Mouse (Mus musculus) lung, postnatal 0 days (tissue): Measurements from ENCODE around the gene Mad2l1bp. TPM values are rescaled to one million over a fixed set of nuclear protein-coding genes. Genes with fewer than 3 reads are reported as not detected.

Experiments
- ATAC-seq: fragments of 200-750 bp; cut with Nextera tagmentation; 2 replicates; pipeline ENCODE4 v1.8.0; 2017; ENCODE audit warnings: moderate library complexity
- DNase-seq: peaks from one replicate; pipeline ENCODE4 v3.0.0-alpha.2; 2016; ENCODE audit warnings: low spot score
- H3K27ac ChIP-seq: fragments of 300-500 bp; sonication (generic); 2 replicates; pipeline ENCODE4 v1.5.1; 2014; ENCODE audit warnings: antibody characterized with exemption, mild to moderate bottlenecking, low read length, mixed read lengths
- H3K27me3 ChIP-seq: fragments of 300-500 bp; sonication (generic); replicated peaks from 2 replicates; pipeline ENCODE4 v1.6.1; 2014; ENCODE audit warnings: low read length, mixed read lengths; ENCODE audit not compliant: insufficient read depth
- H3K36me3 ChIP-seq: fragments of 300-500 bp; sonication (generic); 2 replicates; pipeline ENCODE4 v1.6.1; 2014; ENCODE audit warnings: low read length, mixed read lengths; ENCODE audit not compliant: insufficient read depth
- H3K4me1 ChIP-seq: fragments of 300-500 bp; sonication (generic); 2 replicates; pipeline ENCODE4 v1.6.1; 2014; ENCODE audit warnings: antibody characterized with exemption, low read depth, low read length, mixed read lengths; ENCODE audit not compliant: insufficient read depth
- H3K4me2 ChIP-seq: fragments of 300-500 bp; sonication (generic); replicated peaks from 2 replicates; pipeline ENCODE4 v1.6.1; 2014; ENCODE audit warnings: low read depth, mild to moderate bottlenecking, low read length, moderate library complexity, mixed read lengths
- H3K4me3 ChIP-seq: fragments of 300-500 bp; sonication (generic); 2 replicates; pipeline ENCODE4 v1.5.1; 2014; ENCODE audit warnings: low read depth, low read length
- H3K9ac ChIP-seq: fragments of 300-500 bp; sonication (generic); replicated peaks from 2 replicates; pipeline ENCODE4 v1.6.1; 2014; ENCODE audit warnings: low read depth, mild to moderate bottlenecking
- H3K9me3 ChIP-seq: fragments of 300-500 bp; sonication (generic); 2 replicates; pipeline ENCODE4 v1.6.1; 2016; ENCODE audit warnings: low read length, mixed read lengths
- CTCF ChIP-seq: IDR thresholded peaks from 2 replicates; pipeline ENCODE4 v1.5.1; 2016; ENCODE audit warnings: antibody characterized with exemption, mild to moderate bottlenecking
- EP300 ChIP-seq: IDR thresholded peaks from 2 replicates; pipeline ENCODE4 v1.6.1; 2016; ENCODE audit warnings: antibody characterized with exemption, mild to moderate bottlenecking, control low read depth
- WGBS: fragments of 180-500 bp; shearing (Covaris S2); extraction: QIAGEN DNeasy Blood & Tissue Kit; methylation state at CpG from one replicate; pipeline ENCODE4 v1.1.7; 2014; 5-methylcytosine and 5-hydroxymethylcytosine counted together
- polyA plus RNA-seq: library from polyadenylated mRNA; unstranded; fragments of >200 nt; fragmentation: Nextera tagmentation; extraction: Ambion mirVana; gene quantifications from 2 replicates; pipeline ENCODE4 v1.2.1, GENCODE M21; 2015

Gene Mad2l1bp
- polyA plus RNA-seq, 1 experiment from 2014 or later = 44.6 TPM

DNA sequence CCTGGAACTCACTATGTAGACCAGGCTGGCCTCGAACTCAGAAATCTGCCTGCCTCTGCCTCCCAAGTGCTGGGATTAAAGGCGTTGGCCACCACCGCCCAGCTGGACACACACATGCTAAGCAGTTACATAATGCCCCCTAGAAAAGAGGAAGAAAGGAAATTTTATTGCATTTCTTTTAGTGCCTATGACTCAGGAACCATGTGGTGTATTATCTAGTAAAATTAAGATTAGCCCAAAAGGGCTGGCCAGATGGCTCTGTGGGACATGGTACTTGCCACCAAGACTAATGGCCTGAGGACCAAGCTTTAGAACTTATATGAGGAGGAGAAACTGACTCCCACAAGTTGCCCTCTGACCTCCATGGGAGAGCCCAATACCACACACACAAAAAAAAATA lies 13.5 kb downstream of the Mad2l1bp start:
- TF ChIP-seq EP300 (no peak), CTCF (no peak)
- Histone ChIP-seq H3K27ac (no peak overlapping the region), H3K4me2 (no peak overlapping the region), H3K4me1 (peaks cover 8% of the 10 kb centered on the region; the same call in 1 of the 2 replicates), H3K27me3 (no peaks in the 10 kb centered on the region), H3K36me3 (no peaks in the 10 kb centered on the region), H3K9ac (no peak overlapping the region), H3K9me3 (no peaks in the 10 kb centered on the region), H3K4me3 (no peak overlapping the region)
- DNase-seq (no peak), ATAC-seq (no peak)
- 81% methylated on average over 3 of the region's 3 CpGs for WGBS

DNA sequence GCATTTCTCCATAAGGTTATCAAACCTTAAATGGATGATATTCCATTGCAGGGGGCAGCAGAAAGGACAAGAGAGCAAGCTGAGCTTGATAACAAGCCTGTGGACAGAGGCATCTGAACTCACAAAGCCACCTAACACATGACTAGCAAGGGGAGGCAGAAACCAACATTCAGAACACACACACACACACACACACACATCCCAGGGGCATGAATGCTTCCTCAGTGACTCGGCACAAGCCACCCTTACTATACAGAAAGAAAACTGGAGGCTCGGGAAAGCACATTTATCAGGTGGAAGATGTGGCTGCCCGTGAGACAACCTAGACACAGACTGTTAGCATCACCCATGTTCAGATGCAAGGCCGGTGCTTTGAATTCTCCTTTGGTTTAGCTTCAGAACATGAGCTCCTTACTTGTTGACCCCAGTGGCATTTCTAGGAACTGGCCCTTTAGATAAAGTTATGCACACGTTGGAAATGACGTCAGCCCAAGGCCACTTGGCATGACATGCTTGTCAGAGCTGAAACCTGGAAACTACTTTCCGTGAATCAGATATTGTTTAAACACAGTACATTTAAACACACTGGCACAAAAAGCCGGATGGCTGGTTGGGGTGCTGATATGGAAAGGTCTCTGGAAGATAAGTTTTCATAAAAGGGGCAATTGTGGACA lies 14.7 kb downstream of the Mad2l1bp start:
- Histone ChIP-seq H3K4me3 (no peak overlapping the region), H3K4me2 (no peak overlapping the region), H3K27ac (no peak overlapping the region), H3K36me3 (no peaks in the 10 kb centered on the region), H3K9me3 (no peaks in the 10 kb centered on the region), H3K4me1 (peaks cover 6% of the 10 kb centered on the region; the same call in 1 of the 2 replicates), H3K9ac (no peak overlapping the region), H3K27me3 (no peaks in the 10 kb centered on the region)
- TF ChIP-seq EP300 (peak; percentile 82), CTCF (no peak; the same call in 1 of the 2 replicates)
- peak; percentile 76 for DNase-seq
- ATAC-seq = peak; percentile 75
- WGBS = 36% methylated on average over 8 of the region's 8 CpGs

DNA sequence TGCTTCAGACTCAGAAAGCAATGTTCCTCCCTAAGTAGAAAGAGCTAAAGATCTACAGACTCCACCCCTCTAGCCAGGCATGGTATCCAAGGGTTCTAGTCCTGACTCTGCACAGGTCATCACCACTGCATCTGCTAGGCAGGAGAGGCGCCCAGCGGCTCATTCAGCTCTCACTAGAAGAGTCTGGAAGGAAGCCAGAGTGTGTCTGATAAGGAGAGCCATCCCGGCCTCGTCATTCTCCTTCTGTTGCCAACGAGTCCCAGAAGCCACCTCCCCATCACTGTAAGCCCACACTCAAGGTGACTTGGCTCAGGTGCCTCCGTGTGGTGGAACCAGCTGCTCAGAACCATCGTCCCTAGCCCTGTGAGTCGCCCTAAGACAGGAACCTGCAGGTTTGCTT lies 20.5 kb downstream of the Mad2l1bp start:
- H3K27ac ChIP-seq = no peak overlapping the region
- no peak for DNase-seq
- H3K36me3 ChIP-seq = peaks cover 14% of the 10 kb centered on the region
- no peaks in the 10 kb centered on the region for H3K27me3 ChIP-seq
- TF ChIP-seq EP300 = no peak
- 0 out of 2 replicates have a peak, but pooled peaks have one; percentile 4 for TF ChIP-seq CTCF
- no peaks in the 10 kb centered on the region for H3K4me1 ChIP-seq
- no peak overlapping the region for H3K4me3 ChIP-seq
- H3K9ac ChIP-seq = no peak overlapping the region
- no peak overlapping the region for H3K4me2 ChIP-seq
- ATAC-seq = no peak
- no peaks in the 10 kb centered on the region for H3K9me3 ChIP-seq
- WGBS = 47% methylated on average over 8 of the region's 8 CpGs

DNA sequence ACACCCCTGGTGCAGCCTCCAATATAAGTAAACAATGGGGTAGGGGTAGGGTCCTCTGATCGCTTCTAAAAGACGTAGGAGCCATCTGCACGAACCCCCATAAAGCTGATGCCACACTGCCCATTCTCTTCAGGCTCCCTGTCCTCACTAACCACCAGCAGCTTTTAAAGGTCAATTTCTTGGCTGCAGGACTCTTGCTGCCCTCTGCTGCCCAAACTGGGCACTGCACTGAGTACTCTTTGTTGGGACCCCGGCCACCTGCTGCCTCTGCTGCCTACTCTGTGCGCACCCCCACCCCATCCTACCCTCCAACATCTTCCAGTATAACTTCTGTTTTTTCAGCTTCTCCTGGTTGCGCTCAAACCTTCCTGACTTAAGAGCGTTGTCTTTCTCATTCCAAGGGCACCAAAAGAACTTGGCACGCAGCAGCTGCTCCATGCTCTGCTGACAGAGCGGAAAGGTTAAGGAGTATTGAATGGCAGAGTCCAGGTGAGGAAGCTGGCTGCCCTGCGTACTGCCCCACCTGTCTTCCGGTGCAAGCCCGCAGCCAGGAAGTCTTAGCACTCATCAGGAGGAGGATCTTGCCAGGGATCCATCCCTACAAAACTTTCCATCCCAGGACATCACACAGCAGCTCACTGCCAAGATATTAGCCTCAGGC lies 21.2 kb downstream of the Mad2l1bp start:
- ATAC-seq (peak; percentile 35), DNase-seq (peak; percentile 65)
- H3K4me2 ChIP-seq = no peak overlapping the region
- H3K27me3 ChIP-seq = no peaks in the 10 kb centered on the region
- WGBS = 19% methylated on average over 12 of the region's 12 CpGs
- H3K36me3 ChIP-seq = peaks cover 16% of the 10 kb centered on the region
- no peak overlapping the region for H3K27ac ChIP-seq
- H3K9me3 ChIP-seq = no peaks in the 10 kb centered on the region
- no peak overlapping the region for H3K4me3 ChIP-seq
- H3K4me1 ChIP-seq = no peaks in the 10 kb centered on the region
- TF ChIP-seq EP300 (no peak), CTCF (peak; percentile 94)
- no peak overlapping the region for H3K9ac ChIP-seq

DNA sequence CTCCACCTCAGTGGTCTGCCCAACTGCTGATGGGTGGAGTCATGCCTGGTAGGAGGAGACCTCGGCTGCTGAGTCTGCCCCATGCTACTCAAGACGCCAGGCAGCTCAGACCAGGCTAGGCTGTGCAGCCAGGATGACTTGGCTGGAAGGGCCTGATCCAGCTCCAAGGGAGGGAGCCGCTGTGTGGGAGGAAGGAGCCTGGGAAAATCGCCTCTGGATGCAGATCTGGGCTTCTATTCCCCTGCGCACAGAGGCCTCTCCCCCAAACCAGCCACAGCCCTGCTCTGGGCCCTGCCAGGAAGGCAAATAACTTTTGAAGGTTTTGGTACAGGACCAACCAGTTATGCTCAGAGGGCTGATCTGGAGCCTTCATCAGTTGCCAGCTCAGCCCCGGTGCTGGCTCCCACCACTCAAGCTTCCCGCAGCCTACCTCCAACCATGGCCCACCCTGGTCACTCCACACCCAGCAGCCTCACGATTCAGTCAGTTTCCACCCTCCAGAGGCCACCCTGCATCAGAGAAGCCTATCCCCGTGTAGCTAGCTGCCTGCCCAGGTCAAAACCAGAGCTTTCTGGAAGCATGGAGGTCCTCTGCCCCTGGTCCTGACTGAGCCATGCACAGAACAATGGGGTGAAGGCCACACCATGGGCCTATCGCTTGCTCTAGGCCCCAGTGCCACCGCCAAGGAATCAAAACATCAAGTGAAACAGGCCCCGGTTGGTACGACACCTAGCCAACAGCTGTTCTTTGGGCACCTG lies 23.4 kb downstream of the Mad2l1bp start:
- peak; percentile 19; the same call in 1 of the 2 replicates for ATAC-seq
- no peak overlapping the region for H3K27ac ChIP-seq
- DNase-seq = no peak
- H3K9ac ChIP-seq = no peak overlapping the region
- H3K27me3 ChIP-seq = no peaks in the 10 kb centered on the region
- 0 out of 2 replicates have a peak, but pooled peaks cover 4% of the 10 kb centered on the region for H3K4me1 ChIP-seq
- H3K9me3 ChIP-seq = no peaks in the 10 kb centered on the region
- H3K36me3 ChIP-seq = peaks cover 28% of the 10 kb centered on the region
- WGBS = 69% methylated on average over 13 of the region's 13 CpGs
- no peak overlapping the region for H3K4me3 ChIP-seq
- no peak overlapping the region for H3K4me2 ChIP-seq
- TF ChIP-seq CTCF (no peak), EP300 (no peak)

DNA sequence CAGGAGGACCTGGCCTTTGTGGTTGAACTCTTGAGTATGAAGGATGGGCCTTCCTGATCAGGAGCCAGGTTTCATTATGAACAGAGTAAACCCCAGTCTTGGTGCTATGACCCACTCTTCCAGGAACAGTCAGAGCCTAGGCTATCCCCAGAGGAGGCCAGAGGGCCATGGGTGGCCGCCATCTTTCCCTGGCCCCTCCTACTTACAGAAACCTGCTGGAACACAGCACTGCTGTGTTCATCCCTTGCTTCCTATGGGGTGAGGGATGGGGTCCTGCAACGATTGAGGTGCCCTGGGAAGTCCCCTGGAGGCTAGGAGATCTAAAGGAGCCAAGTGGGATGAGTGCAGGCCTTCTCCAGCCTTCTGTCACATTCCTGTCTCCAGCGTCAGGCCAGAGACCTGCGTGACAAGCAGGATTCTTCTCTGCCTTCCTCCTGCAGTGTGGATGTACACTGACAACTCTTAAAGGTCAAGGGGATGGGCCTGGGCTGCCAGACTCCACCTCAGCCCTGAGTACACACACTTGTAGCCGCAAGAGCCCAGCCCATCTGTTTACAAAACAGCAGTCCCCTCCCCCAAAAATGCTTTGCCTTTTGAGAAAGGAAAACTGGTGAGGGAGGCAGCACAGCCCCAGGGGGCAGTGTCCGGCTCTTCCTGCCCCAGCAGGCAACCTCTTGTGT lies 25.4 kb downstream of the Mad2l1bp start:
- H3K9ac ChIP-seq = no peak overlapping the region
- H3K27me3 ChIP-seq = no peaks in the 10 kb centered on the region
- no peak overlapping the region for H3K4me2 ChIP-seq
- 50% methylated on average over 5 of the region's 6 CpGs for WGBS
- peaks cover 35% of the 10 kb centered on the region for H3K36me3 ChIP-seq
- H3K4me3 ChIP-seq = no peak overlapping the region
- no peak for ATAC-seq
- no peak for DNase-seq
- no peak overlapping the region for H3K27ac ChIP-seq
- no peaks in the 10 kb centered on the region for H3K9me3 ChIP-seq
- TF ChIP-seq EP300 (no peak), CTCF (no peak; the same call in 1 of the 2 replicates)
- H3K4me1 ChIP-seq = 0 out of 2 replicates have a peak, but pooled peaks cover 4% of the 10 kb centered on the region
